Mouse (Mus musculus): Measurements from ENCODE around the gene Tmem69. TPM values are rescaled to one million over a fixed set of nuclear protein-coding genes. Genes with fewer than 3 reads are reported as not detected.

Gene Tmem69
- polyA plus RNA-seq (2012; rRNA removed) = 1.1 and 1.5 TPM in 2 replicates

DNA sequence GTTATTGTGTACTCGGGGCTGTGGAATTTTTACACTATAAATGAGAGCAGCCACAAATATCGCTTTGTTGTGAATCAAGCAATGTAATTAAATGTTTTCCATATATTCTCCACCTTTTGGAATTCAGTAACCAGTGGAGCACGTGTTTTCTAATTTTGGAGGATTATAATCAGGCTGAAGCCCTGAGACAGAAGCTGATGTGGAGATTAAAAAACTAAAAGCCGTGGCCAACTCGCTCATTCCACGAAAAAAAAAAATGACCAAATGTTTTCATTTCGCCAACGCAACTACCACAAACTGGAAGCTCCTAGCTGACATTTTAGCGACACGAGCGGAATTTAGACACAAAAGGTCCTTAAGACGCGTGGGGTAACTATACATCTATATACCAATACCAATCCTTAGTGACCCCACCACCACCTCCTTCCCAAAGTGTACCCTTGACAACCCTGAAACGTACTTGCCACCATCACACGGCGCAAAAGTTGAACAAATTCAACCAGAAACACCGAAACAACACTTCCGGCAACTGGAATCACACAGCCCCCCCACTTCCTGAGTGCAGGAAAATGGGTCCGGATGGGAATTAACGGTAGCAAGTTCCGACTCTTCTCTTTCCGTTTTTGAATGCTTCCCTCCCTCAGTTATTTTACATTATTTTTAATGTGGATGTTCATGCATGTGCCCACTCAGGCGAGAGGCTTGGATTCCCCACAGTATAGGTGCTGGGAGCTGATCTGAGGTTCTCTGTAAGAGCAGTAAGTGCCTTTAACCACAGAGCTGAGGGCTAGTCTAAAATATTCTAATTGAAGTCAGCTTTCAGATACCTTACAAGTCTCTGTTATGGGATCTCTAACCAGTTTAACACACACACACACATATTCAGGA lies at the start of gene Tmem69:
Tmem69 (minus strand) TSS at position 524 of the 888 bp plus-strand sequence.

DNA sequence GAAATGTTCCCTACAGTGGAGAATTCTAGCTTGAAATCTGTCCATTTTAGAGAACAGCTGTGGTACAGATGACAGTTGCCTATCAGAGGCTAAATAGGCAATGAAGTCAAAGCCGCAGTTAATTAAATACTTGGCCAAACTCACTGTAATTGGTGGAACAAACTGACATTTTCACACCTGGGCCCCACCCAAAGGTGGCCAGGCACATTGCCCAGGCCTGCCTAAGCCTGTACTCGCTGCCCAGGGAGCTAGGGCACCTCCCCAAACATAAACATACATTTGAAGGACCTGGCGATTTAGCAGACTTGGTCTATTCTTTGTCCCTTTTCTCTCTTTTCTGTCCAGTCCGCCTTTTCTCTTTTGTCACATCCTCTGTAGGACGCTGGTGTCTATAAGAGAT lies 40.6 kb upstream of the Tmem69 start, which contains the start of gene Ccdc17:
Ccdc17 (plus strand) TSS at position 276 of the 400 bp plus-strand sequence.

DNA sequence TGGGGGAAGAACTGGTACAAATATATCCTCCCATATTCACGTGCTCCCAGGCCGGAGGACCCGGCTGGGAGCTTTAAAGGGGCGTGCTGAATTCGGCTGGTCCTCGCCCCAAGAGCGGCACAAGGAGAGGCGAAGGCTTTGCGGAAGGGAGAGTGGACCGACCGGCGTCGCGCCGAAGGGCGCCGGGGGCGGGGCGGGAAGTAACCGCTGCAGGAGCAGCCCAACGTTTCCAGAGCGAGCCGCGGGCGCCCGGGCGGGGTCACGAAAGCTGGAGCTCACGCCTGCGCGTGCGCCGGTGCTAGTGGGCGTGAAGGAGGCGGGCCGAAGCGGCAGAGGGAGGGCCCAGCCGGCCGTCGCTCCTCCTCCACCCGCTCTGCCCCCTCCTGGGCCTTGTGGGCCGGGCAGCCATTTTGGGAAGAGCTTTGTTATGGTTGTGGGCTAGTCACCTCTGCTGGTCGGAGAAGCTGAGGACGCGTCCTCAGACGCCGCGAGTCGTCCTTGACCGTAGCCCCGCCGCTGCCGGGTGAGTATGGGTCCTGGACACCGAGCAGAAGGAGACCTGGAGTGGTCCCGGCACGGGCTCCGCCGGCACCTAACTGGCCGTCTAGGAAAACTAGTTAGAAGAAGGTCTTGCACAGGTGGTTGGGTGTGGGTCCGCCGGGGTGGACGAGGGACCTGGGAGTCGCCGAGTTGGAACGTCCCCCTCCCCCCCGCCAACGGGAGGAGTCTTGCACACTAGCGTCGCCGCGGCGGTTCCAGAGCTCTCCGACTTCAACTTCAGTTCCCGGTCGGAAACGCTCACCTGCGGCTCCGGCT lies 1.8 kb upstream of the Tmem69 start, which contains the start of gene Gpbp1l1:
Gpbp1l1 (plus strand) TSS at position 353 of the 816 bp plus-strand sequence.

DNA sequence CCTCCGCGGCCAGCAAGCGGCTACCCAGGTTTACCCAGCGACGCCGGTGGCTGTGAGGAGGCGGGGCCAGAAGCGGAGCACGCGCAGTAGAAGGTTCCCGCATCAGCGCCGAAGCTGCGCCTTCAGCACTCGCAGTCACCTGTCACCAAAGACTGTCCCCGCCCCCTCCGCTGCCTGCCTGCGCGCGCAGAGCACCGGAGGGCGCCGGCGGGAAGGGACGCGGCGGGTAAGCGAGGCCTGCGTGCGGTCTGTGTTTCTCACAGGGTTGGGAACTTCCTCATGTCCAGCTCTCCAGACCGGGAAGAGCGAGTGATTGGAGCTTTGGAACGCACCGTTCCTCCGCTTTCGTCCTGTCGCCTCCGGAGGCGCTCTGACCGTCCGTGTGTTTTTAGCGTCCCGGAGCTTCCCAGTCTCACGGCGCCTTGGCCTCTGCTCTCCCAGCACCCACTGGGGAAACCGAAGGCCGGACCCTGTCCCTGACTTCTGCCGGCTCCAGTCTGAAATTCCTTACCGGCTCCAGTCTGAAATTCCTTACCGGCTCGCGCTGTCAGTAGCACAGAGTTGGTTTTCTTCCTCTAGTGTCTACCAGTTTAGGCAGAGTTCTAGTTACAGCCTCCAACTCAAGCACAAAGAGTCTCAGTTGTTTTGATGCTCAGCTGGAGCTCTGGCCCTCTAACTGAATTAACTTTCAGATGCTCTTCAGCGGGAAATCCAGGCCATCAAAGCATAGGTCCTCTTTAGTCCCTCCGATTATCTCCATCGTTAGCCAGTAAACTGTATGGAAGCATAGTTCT lies 48.1 kb downstream of the Tmem69 start, which contains the start of gene Ipp:
Ipp (plus strand) TSS at position 125 of the 794 bp plus-strand sequence.

Other genes with a start within 250 kb of the Tmem69 start
- 43.6 and 44.9 TPM in 2 replicates for gene Mast2, start 91.8 kb downstream of the Tmem69 start, polyA plus RNA-seq (2012; rRNA removed)
- 0.18 and 0.27 TPM in 2 replicates for gene Ipp, start 48.4 kb downstream of the Tmem69 start, polyA plus RNA-seq (2012; rRNA removed)
- gene Gpbp1l1, start 1.7 kb upstream of the Tmem69 start, polyA plus RNA-seq (2012; rRNA removed) = 8.5 and 10.0 TPM in 2 replicates
- gene Ccdc17, start 40.7 kb upstream of the Tmem69 start, polyA plus RNA-seq (2012; rRNA removed) = 3.2 and 3.3 TPM in 2 replicates
- gene Nasp, start 72.0 kb upstream of the Tmem69 start, polyA plus RNA-seq (2012; rRNA removed) = 0.74 and 1.0 TPM in 2 replicates
- gene Akr1a1, start 95.7 kb upstream of the Tmem69 start, polyA plus RNA-seq (2012; rRNA removed) = 272 and 380 TPM in 2 replicates
- gene Prdx1, start 129.6 kb upstream of the Tmem69 start, polyA plus RNA-seq (2012; rRNA removed) = 15.3 and 19.3 TPM in 2 replicates
- gene Mmachc, start 152.5 kb upstream of the Tmem69 start, polyA plus RNA-seq (2012; rRNA removed) = 3.1 and 4.9 TPM in 2 replicates
- 8.5 and 12.1 TPM in 2 replicates for gene Ccdc163, start 152.6 kb upstream of the Tmem69 start, polyA plus RNA-seq (2012; rRNA removed)
- gene Tesk2, start 165.0 kb upstream of the Tmem69 start, polyA plus RNA-seq (2012; rRNA removed) = 0.76 and 0.88 TPM in 2 replicates